Mouse (Mus musculus) midbrain, postnatal 0 days (tissue): ENCODE data around the gene Tex44. TPM values are rescaled to one million over a fixed set of nuclear protein-coding genes. Genes with fewer than 3 reads are reported as not detected.
A peak's percentile ranks its signal among the peaks of the same experiment; 100 is the strongest.
"Not testable (repeated sequence)": the region's sequence is repeated elsewhere in the genome, so short reads cannot be mapped to it uniquely, and the experiment has no call there.

Source experiments
- ATAC-seq: fragments of 200-750 bp; cut with Nextera tagmentation; 2 replicates; pipeline ENCODE4 v1.8.0; 2017; ENCODE audit warnings: moderate number of reproducible peaks, mild to moderate bottlenecking, moderate TSS enrichment, moderate library complexity; ENCODE audit not compliant: low FRiP score
- DNase-seq: peaks from one replicate; pipeline ENCODE4 v3.0.0-alpha.2; 2015; ENCODE audit warnings: low spot score
- H3K27ac ChIP-seq: fragments of 300-500 bp; sonication (generic); 2 replicates; pipeline ENCODE4 v1.5.1; 2014; ENCODE audit warnings: low read depth, mild to moderate bottlenecking, low read length, mixed read lengths
- H3K27me3 ChIP-seq: fragments of 300-500 bp; sonication (generic); 2 replicates; pipeline ENCODE4 v1.6.1; 2014; ENCODE audit warnings: low read length, control low read depth, mixed read lengths; ENCODE audit not compliant: insufficient read depth
- H3K36me3 ChIP-seq: fragments of 300-500 bp; sonication (generic); 2 replicates; pipeline ENCODE4 v1.6.1; 2014; ENCODE audit warnings: low read length, control low read depth, mixed read lengths; ENCODE audit not compliant: insufficient read depth
- H3K4me1 ChIP-seq: fragments of 300-500 bp; sonication (generic); 2 replicates; pipeline ENCODE4 v1.6.1; 2014; ENCODE audit warnings: mild to moderate bottlenecking, control low read depth, antibody characterized with exemption, low read length, mixed read lengths; ENCODE audit not compliant: insufficient read depth
- H3K4me2 ChIP-seq: fragments of 300-500 bp; sonication (generic); 2 replicates; pipeline ENCODE4 v1.6.1; 2014; ENCODE audit warnings: low read depth, mild to moderate bottlenecking, low read length, mixed read lengths; ENCODE audit not compliant: poor library complexity, severe bottlenecking
- H3K4me3 ChIP-seq: fragments of 300-500 bp; sonication (generic); 2 replicates; pipeline ENCODE4 v1.5.1; 2014; ENCODE audit warnings: low read depth, mild to moderate bottlenecking, low read length, moderate library complexity
- H3K9ac ChIP-seq: fragments of 300-500 bp; sonication (generic); replicated peaks from 2 replicates; pipeline ENCODE4 v1.6.1; 2014; ENCODE audit warnings: mild to moderate bottlenecking, low read length, moderate library complexity, mixed read lengths; ENCODE audit not compliant: poor library complexity, severe bottlenecking
- H3K9me3 ChIP-seq: fragments of 300-500 bp; sonication (generic); 2 replicates; pipeline ENCODE4 v1.6.1; 2016; ENCODE audit warnings: low read length, control low read depth
- CTCF ChIP-seq: IDR thresholded peaks from 2 replicates; pipeline ENCODE4 v1.5.1; 2016; ENCODE audit warnings: antibody characterized with exemption, mild to moderate bottlenecking
- WGBS: fragments of 180-500 bp; shearing (Covaris S2); extraction: QIAGEN DNeasy Blood & Tissue Kit; methylation state at CpG from one replicate; pipeline ENCODE4 v1.1.7; 2014; 5-methylcytosine and 5-hydroxymethylcytosine counted together
- polyA plus RNA-seq: library from polyadenylated mRNA; unstranded; fragments of >200 nt; fragmentation: Nextera tagmentation; extraction: Ambion mirVana; gene quantifications from 2 replicates; pipeline ENCODE4 v1.2.1, GENCODE M21; 2015
- total RNA-seq: library from RNA; depleted of rRNA; stranded (reverse); fragments of >200 nt; gene quantifications from 2 replicates; pipeline ENCODE4 v1.2.3, GENCODE M21; 2014

Tex44 gene
- total and polyA plus RNA-seq, 2 experiments from 2014 or later: not detected

GRCm38 (mm10) chr1:86467416-86467815 lies 41.3 kb downstream of the Tex44 start:
- DNase-seq (no peak), ATAC-seq (no peak)
- WGBS: 87% methylated on average over 8 of the region's 8 CpGs
- Histone ChIP-seq H3K4me2 (no peak overlapping the region), H3K27me3 (no peaks in the 10 kb centered on the region), H3K9me3 (no peaks in the 10 kb centered on the region), H3K9ac (no peak overlapping the region), H3K36me3 (no peaks in the 10 kb centered on the region), H3K4me1 (peaks cover 3% of the 10 kb centered on the region), H3K27ac (no peak overlapping the region), H3K4me3 (no peak overlapping the region)
- no peak for TF ChIP-seq CTCF

- TF ChIP-seq CTCF: no peak
- DNase-seq (no peak), ATAC-seq (no peak)
- H3K27ac ChIP-seq: no peak overlapping the region
- H3K4me2 ChIP-seq: no peak overlapping the region
- H3K36me3 ChIP-seq: no peaks in the 10 kb centered on the region
- H3K27me3 ChIP-seq: no peaks in the 10 kb centered on the region
- WGBS: 100% methylated on average over 4 of the region's 4 CpGs
- H3K9me3 ChIP-seq: no peaks in the 10 kb centered on the region
- no peak overlapping the region for H3K4me3 ChIP-seq
- no peak overlapping the region for H3K9ac ChIP-seq
- H3K4me1 ChIP-seq: peaks cover 6% of the 10 kb centered on the region
Observed at GRCm38 (mm10) chr1:86469876-86470275, 43.7 kb downstream of the Tex44 start.

GRCm38 (mm10) chr1:86470519-86471181 lies 44.5 kb downstream of the Tex44 start:
- no peak overlapping the region for H3K27ac ChIP-seq

GRCm38 (mm10) chr1:86471504-86471961 lies 45.4 kb downstream of the Tex44 start:
- peak; percentile 55 for TF ChIP-seq CTCF
- H3K9ac ChIP-seq, H3K27ac ChIP-seq, DNase-seq, H3K27me3 ChIP-seq, H3K4me1 ChIP-seq, H3K36me3 ChIP-seq, H3K9me3 ChIP-seq, H3K4me3 ChIP-seq, H3K4me2 ChIP-seq, ATAC-seq: not testable (repeated sequence)
- 75% methylated on average over 11 of the region's 11 CpGs for WGBS

More at GRCm38 (mm10) chr1:86470519-86471181, 44.5 kb downstream of the Tex44 start:
- H3K27me3 ChIP-seq: no peaks in the 10 kb centered on the region
- H3K4me2 ChIP-seq: no peak overlapping the region
- no peak overlapping the region for H3K9ac ChIP-seq
- H3K4me1 ChIP-seq: peaks cover 6% of the 10 kb centered on the region
- H3K4me3 ChIP-seq: no peak overlapping the region
- ATAC-seq (no peak), DNase-seq (no peak)
- H3K9me3 ChIP-seq: no peaks in the 10 kb centered on the region
- TF ChIP-seq CTCF: no peak
- WGBS: 76% methylated on average over 12 of the region's 12 CpGs
- H3K36me3 ChIP-seq: no peaks in the 10 kb centered on the region

GRCm38 (mm10) chr1:86472197-86472952 lies 46.2 kb downstream of the Tex44 start:
- 18% methylated on average over 31 of the region's 31 CpGs for WGBS
- Histone ChIP-seq H3K4me2 (peak overlapping the region; percentile 49), H3K9me3 (no peaks in the 10 kb centered on the region), H3K27me3 (no peaks in the 10 kb centered on the region), H3K27ac (peak overlapping the region; percentile 57), H3K4me3 (0 out of 2 replicates have a peak overlapping the region, but pooled peaks have one; percentile 5), H3K36me3 (no peaks in the 10 kb centered on the region), H3K9ac (peak overlapping the region; percentile 48), H3K4me1 (peaks cover 6% of the 10 kb centered on the region)
- ATAC-seq (no peak), DNase-seq (no peak)
- no peak for TF ChIP-seq CTCF
